Mouse (Mus musculus): ENCODE measurements at regions not wholly inside any gene's neighbourhood (a gene's known extent, or its start where the extent isn't known, plus 50 kb on each side); places are given as distances from the start of the nearest gene placed in this dataset.

- Histone ChIP-seq H3K36me3 (ENCODE audit: control insufficient read depth, insufficient read depth, low read length) (no peaks in the 10 kb centered on the region), H3K9ac (ENCODE audit: low read length) (no peak overlapping the region), H3K27me3 (ENCODE audit: control insufficient read depth, insufficient read depth, low read length) (no peaks in the 10 kb centered on the region), H3K4me1 (ENCODE audit: control insufficient read depth, insufficient read depth, low read length) (no peaks in the 10 kb centered on the region), H3K9me3 (ENCODE audit: control insufficient read depth, low read length) (no peaks in the 10 kb centered on the region), H3K27ac (ENCODE audit: low read depth, low read length) (no peak overlapping the region), H3K4me3 (ENCODE audit: low read depth, low read length) (no peak overlapping the region), H3K4me2 (ENCODE audit: low read depth) (no peak overlapping the region)
- WGBS: 80% methylated on average over 6 of the region's 6 CpGs
- DNase-seq (ENCODE audit: low spot score) (no peak), ATAC-seq (ENCODE audit: insufficient read depth, low FRiP score, low TSS enrichment) (no peak)
These were observed 386.9 kb upstream of the Klhl29 start for GRCm38 (mm10) chr12:5762306-5762927.

DNA sequence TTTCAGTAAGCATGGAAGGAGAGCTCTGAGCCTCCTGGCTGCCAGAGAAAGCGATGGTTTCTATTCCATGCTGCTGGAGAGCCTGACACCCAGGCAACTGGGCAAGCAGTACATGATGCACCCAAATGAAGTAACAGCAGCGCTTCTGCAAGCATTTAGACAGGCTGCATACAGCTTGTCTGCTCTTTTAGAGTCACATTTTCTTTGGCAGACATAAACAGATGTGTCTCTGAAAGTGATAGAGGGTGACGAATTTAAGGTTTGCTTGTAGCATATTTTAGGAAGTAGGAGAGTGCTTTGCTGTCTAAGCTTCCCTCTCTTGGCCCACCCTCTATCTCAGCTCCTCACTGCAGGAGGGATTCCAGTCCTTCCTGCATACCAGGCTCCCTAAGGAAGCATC is 384.0 kb upstream of the Klhl29 start:
- no peaks in the 10 kb centered on the region for H3K9me3 ChIP-seq (ENCODE audit: control insufficient read depth, low read length)
- H3K27ac ChIP-seq (ENCODE audit: low read depth, low read length): no peak overlapping the region
- DNase-seq (ENCODE audit: low spot score) (no peak), ATAC-seq (ENCODE audit: insufficient read depth, low FRiP score, low TSS enrichment) (no peak)
- H3K4me3 ChIP-seq (ENCODE audit: low read depth, low read length): no peak overlapping the region
- no peaks in the 10 kb centered on the region for H3K4me1 ChIP-seq (ENCODE audit: control insufficient read depth, insufficient read depth, low read length)
- WGBS: 81% methylated on average over 3 of the region's 3 CpGs
- H3K9ac ChIP-seq (ENCODE audit: low read length): no peak overlapping the region
- no peaks in the 10 kb centered on the region for H3K36me3 ChIP-seq (ENCODE audit: control insufficient read depth, insufficient read depth, low read length)
- no peaks in the 10 kb centered on the region for H3K27me3 ChIP-seq (ENCODE audit: control insufficient read depth, insufficient read depth, low read length)
- no peak overlapping the region for H3K4me2 ChIP-seq (ENCODE audit: low read depth)

DNA sequence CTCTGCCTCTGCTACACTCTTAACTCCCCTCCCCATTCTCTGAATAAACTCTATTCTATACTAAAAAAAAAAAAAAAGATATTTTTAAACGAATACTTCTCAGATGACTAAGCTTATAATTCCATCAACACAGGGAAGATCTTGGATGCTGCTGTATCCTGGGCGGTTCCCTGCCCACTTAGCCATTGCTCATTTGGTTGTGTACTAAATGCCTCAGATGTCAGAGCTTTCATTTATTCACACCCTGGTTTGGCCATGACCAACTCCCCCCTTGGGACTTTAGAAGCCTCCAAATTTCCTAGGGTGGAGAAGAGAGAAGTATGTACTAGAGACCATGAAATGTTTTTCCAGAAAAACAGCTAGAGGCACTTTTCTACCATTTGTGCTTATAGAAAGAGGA is 382.3 kb upstream of the Klhl29 start:
- Histone ChIP-seq H3K9me3 (ENCODE audit: control insufficient read depth, low read length) (no peaks in the 10 kb centered on the region), H3K4me3 (ENCODE audit: low read depth, low read length) (no peak overlapping the region), H3K9ac (ENCODE audit: low read length) (no peak overlapping the region), H3K4me1 (ENCODE audit: control insufficient read depth, insufficient read depth, low read length) (no peaks in the 10 kb centered on the region), H3K36me3 (ENCODE audit: control insufficient read depth, insufficient read depth, low read length) (no peaks in the 10 kb centered on the region), H3K4me2 (ENCODE audit: low read depth) (no peak overlapping the region), H3K27me3 (ENCODE audit: control insufficient read depth, insufficient read depth, low read length) (no peaks in the 10 kb centered on the region), H3K27ac (ENCODE audit: low read depth, low read length) (no peak overlapping the region)
- ATAC-seq (ENCODE audit: insufficient read depth, low FRiP score, low TSS enrichment) (no peak), DNase-seq (ENCODE audit: low spot score) (no peak)
- 86% methylated on average over 2 of the region's 2 CpGs for WGBS

DNA sequence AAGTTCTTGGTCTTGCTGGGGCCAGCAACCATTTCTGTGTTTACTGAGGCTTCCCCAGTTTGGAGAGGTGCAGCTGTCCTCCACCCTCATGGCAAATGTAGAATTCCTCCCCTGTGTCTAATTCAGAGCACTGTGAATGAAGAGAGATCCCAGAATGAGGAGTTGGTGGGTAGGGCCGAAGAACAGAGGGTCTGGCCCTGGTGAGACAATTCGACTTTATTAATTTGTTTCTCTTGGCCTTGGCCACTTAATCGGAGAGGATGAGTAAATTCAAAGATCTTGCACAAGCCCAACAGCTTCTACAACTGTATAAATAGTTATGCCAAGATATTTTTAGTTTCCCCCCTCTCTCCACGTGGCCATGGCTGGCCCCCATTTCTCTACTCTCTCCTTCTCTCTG is 381.9 kb upstream of the Klhl29 start:
- WGBS: 88% methylated on average over 4 of the region's 4 CpGs
- Histone ChIP-seq H3K36me3 (ENCODE audit: control insufficient read depth, insufficient read depth, low read length) (no peaks in the 10 kb centered on the region), H3K27me3 (ENCODE audit: control insufficient read depth, insufficient read depth, low read length) (no peaks in the 10 kb centered on the region), H3K9ac (ENCODE audit: low read length) (no peak overlapping the region), H3K9me3 (ENCODE audit: control insufficient read depth, low read length) (no peaks in the 10 kb centered on the region), H3K4me3 (ENCODE audit: low read depth, low read length) (no peak overlapping the region), H3K4me1 (ENCODE audit: control insufficient read depth, insufficient read depth, low read length) (no peaks in the 10 kb centered on the region), H3K27ac (ENCODE audit: low read depth, low read length) (no peak overlapping the region), H3K4me2 (ENCODE audit: low read depth) (no peak overlapping the region)
- ATAC-seq (ENCODE audit: insufficient read depth, low FRiP score, low TSS enrichment) (no peak), DNase-seq (ENCODE audit: low spot score) (no peak)

DNA sequence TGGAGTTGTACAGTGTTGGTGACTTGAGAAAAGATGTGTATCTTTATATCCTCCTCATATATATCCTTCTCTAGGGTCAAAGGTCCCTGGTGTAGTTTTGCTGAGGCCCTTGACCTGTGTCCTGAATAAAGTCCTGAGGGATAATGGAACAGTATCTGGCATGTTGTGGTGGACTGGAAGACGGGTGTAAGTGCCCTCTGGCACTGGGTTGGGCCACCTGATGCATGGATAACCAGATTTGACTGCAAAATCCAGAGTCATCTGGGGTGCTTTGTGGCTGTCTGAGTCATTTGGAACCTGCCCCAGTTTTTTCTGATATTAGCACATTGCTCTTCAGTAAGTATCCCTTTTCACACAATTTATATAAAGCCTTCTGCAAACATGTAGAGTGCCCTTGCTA is 378.3 kb upstream of the Klhl29 start:
- H3K4me2 ChIP-seq (ENCODE audit: low read depth): no peak overlapping the region
- no peak overlapping the region for H3K9ac ChIP-seq (ENCODE audit: low read length)
- H3K27ac ChIP-seq (ENCODE audit: low read depth, low read length): no peak overlapping the region
- H3K4me3 ChIP-seq (ENCODE audit: low read depth, low read length): no peak overlapping the region
- WGBS: 91% methylated on average over 1 of the region's 1 CpGs
- DNase-seq (ENCODE audit: low spot score) (no peak), ATAC-seq (ENCODE audit: insufficient read depth, low FRiP score, low TSS enrichment) (no peak)
- no peaks in the 10 kb centered on the region for H3K9me3 ChIP-seq (ENCODE audit: control insufficient read depth, low read length)
- H3K36me3 ChIP-seq (ENCODE audit: control insufficient read depth, insufficient read depth, low read length): no peaks in the 10 kb centered on the region
- H3K27me3 ChIP-seq (ENCODE audit: control insufficient read depth, insufficient read depth, low read length): no peaks in the 10 kb centered on the region
- H3K4me1 ChIP-seq (ENCODE audit: control insufficient read depth, insufficient read depth, low read length): no peaks in the 10 kb centered on the region

DNA sequence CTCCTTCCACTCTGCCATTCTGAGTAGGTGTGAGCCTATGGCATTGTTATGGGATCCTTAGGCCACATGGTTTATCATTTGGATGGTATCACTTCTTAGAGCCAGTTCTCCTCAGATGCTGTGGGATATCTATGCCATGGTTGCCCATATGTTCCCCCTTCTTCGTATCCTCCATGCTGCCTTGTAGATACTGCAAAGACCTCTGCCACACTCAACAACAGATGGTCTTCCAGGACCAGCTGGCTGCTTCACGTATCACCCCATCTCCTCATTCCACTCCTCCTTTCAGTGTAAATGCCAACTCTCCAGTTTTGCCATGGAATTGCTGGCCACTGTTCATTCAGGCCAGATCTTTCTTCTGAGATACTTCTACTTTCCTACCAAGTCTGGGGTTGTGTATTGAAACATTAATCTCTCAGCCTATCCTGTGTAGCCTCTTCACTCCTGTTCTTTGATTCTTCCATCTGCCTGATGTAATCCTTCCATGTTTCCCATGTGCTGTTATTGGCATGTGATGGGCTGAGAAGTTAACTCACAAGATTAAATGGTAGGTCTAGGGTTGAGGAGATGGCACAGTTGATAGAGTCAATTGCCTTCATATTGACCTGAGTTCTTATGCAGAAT is 368.7 kb upstream of the Klhl29 start:
- DNase-seq (ENCODE audit: low spot score) (no peak), ATAC-seq (ENCODE audit: insufficient read depth, low FRiP score, low TSS enrichment) (no peak)
- Histone ChIP-seq H3K27ac (ENCODE audit: low read depth, low read length) (no peak overlapping the region), H3K36me3 (ENCODE audit: control insufficient read depth, insufficient read depth, low read length) (no peaks in the 10 kb centered on the region), H3K27me3 (ENCODE audit: control insufficient read depth, insufficient read depth, low read length) (no peaks in the 10 kb centered on the region), H3K4me1 (ENCODE audit: control insufficient read depth, insufficient read depth, low read length) (no peaks in the 10 kb centered on the region), H3K9me3 (ENCODE audit: control insufficient read depth, low read length) (no peaks in the 10 kb centered on the region), H3K9ac (ENCODE audit: low read length) (no peak overlapping the region), H3K4me3 (ENCODE audit: low read depth, low read length) (no peak overlapping the region), H3K4me2 (ENCODE audit: low read depth) (no peak overlapping the region)
- 90% methylated on average over 2 of the region's 2 CpGs for WGBS

DNA sequence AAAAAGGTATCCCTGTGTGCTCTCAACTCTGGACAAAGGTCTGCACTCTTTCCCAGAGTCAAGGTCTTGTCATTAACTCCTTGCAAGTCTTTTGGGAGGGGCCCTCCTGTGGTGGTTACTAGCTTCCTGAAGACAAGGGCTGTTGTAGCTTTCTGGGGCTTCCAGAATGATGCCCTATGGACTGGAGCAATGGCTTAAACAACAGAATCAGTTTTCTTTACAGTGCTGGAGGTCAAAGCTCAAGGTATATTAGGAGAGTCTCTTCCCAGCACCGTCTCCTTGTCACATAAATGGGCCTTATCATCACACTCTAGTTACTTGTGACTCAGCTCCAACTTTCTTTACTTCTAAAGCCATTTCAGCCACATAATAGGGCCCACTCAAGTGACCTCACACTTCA is 360.6 kb upstream of the Klhl29 start:
- H3K9ac ChIP-seq (ENCODE audit: low read length): no peak overlapping the region
- DNase-seq (ENCODE audit: low spot score) (no peak), ATAC-seq (ENCODE audit: insufficient read depth, low FRiP score, low TSS enrichment) (no peak)
- H3K4me1 ChIP-seq (ENCODE audit: control insufficient read depth, insufficient read depth, low read length): no peaks in the 10 kb centered on the region
- no peak overlapping the region for H3K4me3 ChIP-seq (ENCODE audit: low read depth, low read length)
- H3K27me3 ChIP-seq (ENCODE audit: control insufficient read depth, insufficient read depth, low read length): no peaks in the 10 kb centered on the region
- 64% methylated on average over 1 of the region's 1 CpGs for WGBS
- no peak overlapping the region for H3K27ac ChIP-seq (ENCODE audit: low read depth, low read length)
- H3K4me2 ChIP-seq (ENCODE audit: low read depth): no peak overlapping the region
- H3K36me3 ChIP-seq (ENCODE audit: control insufficient read depth, insufficient read depth, low read length): no peaks in the 10 kb centered on the region
- no peaks in the 10 kb centered on the region for H3K9me3 ChIP-seq (ENCODE audit: control insufficient read depth, low read length)

DNA sequence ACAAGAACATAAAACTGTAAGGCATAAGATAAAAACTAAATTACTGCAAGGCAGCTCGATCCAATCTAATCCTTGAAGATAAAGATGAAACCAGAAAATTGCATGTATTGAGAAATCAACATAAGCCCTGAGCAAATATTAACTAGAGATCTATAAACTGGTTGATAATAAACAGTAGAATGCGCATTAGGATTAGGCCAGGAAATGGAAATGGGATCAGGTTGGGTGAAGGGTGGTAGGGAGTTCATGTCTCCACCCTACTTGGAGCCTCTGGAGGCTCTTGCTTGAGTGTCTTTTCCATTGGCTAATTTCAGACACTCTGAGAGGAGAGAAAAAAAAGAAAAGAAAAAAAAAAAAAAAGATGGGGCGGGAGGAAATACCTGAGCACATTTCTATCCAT is 359.4 kb upstream of the Klhl29 start:
- no peaks in the 10 kb centered on the region for H3K27me3 ChIP-seq (ENCODE audit: control insufficient read depth, insufficient read depth, low read length)
- ATAC-seq (ENCODE audit: insufficient read depth, low FRiP score, low TSS enrichment) (no peak), DNase-seq (ENCODE audit: low spot score) (no peak)
- H3K4me3 ChIP-seq (ENCODE audit: low read depth, low read length): no peak overlapping the region
- 81% methylated on average over 3 of the region's 3 CpGs for WGBS
- H3K9me3 ChIP-seq (ENCODE audit: control insufficient read depth, low read length): no peaks in the 10 kb centered on the region
- H3K4me2 ChIP-seq (ENCODE audit: low read depth): no peak overlapping the region
- H3K4me1 ChIP-seq (ENCODE audit: control insufficient read depth, insufficient read depth, low read length): no peaks in the 10 kb centered on the region
- H3K9ac ChIP-seq (ENCODE audit: low read length): no peak overlapping the region
- no peak overlapping the region for H3K27ac ChIP-seq (ENCODE audit: low read depth, low read length)
- no peaks in the 10 kb centered on the region for H3K36me3 ChIP-seq (ENCODE audit: control insufficient read depth, insufficient read depth, low read length)

DNA sequence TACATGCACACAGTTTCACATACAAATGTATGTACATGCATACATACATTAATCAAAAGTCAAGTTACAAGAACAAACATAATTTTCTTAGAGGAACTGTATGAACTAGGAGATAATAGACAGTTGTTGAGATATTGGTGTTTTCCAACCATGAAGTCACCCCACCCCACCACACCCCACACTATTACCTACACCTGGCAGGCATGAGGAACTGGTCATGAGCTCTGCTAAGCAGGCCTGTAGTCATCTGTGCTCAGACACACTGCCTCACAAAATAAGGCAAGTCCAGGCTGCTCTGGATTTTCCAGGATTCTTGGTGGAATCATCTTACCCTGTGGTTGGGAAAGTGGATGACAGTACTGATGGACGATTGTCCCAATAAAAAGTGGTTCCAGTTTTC is 347.6 kb upstream of the Klhl29 start:
- 91% methylated on average over 1 of the region's 1 CpGs for WGBS
- H3K9me3 ChIP-seq (ENCODE audit: control insufficient read depth, low read length): no peaks in the 10 kb centered on the region
- H3K4me1 ChIP-seq (ENCODE audit: control insufficient read depth, insufficient read depth, low read length): no peaks in the 10 kb centered on the region
- H3K36me3 ChIP-seq (ENCODE audit: control insufficient read depth, insufficient read depth, low read length): no peaks in the 10 kb centered on the region
- H3K9ac ChIP-seq (ENCODE audit: low read length): no peak overlapping the region
- H3K4me3 ChIP-seq (ENCODE audit: low read depth, low read length): no peak overlapping the region
- no peak for DNase-seq (ENCODE audit: low spot score)
- no peak overlapping the region for H3K27ac ChIP-seq (ENCODE audit: low read depth, low read length)
- no peaks in the 10 kb centered on the region for H3K27me3 ChIP-seq (ENCODE audit: control insufficient read depth, insufficient read depth, low read length)
- H3K4me2 ChIP-seq (ENCODE audit: low read depth): no peak overlapping the region
- no peak for ATAC-seq (ENCODE audit: insufficient read depth, low FRiP score, low TSS enrichment)

Measured in neural tube, embryonic 11.5 days (tissue).